Mouse (Mus musculus) layer of hippocampus, adult 8-10 months (tissue): ENCODE data around the gene Plxnb2. TPM values are rescaled to one million over a fixed set of nuclear protein-coding genes. Genes with fewer than 3 reads are reported as not detected.
A peak's percentile ranks its signal among the peaks of the same experiment; 100 is the strongest.

Experiments used
- DNase-seq, 2 experiments: peaks; one replicate each; pipeline ENCODE4 v3.0.0; 2022; ENCODE audit warnings: low spot score in 2 of 2
- total RNA-seq, 4 experiments: library from RNA; stranded (reverse); gene quantifications; 2 replicates each; pipeline ENCODE4 v1.2.4; 2022

Gene Plxnb2
- total RNA-seq, 4 experiments from 2014 or later: 54.0 to 78.5 (median 67.5) TPM

DNA sequence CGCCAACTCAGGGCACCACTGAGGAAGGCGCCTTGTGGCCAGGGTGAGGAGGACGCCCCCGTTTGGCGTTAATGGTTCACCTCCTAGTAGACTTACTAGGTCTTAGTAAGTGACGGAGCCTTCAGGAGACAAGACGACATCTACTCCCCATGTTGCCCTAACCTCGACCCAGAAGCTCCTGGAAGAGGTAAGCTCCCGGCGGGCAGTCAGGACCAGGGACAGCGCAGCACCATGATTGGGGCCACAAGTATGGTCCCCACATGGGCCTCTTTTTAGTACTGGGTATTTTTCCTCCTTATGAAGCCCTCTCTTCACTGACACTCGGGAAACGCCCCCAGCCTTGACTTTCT, 30.6 kb downstream of the Plxnb2 start:
- DNase-seq: no peak

DNA sequence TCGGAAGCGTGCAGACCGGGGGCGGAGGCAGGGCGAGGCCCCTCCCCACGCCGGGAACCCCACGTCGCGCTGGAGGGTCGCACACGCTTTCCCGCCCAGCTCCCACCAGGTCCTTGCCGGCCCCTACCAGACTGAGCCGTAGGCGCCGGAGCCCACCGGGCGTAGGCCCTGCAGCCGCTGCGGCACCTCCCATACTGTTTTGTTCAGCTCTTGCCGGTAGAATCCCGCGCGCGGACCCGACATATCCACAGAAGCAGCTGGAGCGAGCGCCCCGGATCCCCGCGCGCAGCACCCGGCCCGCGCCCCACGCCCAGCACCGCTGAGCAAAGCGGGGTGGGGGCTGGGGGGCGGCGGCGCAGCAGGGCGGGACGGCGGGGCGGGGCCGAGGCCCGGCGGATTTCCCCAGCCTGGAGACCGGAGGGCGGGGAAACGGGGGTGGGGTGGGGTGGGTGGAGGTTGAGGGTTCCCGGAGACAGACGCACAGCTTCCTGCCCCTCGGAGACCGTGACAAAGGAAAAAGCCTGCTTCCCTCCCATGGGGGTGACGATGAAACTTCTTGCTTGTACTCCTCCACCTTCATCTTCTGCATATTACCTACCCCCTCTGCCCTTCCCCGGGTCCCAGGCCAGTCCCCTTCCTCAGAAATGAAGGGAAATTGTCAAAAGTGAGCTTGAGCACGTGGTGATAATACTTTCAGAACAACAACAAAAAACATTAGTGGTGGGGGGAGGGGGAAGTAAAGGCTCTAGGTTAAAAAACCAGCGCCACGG, 31.1 kb downstream of the Plxnb2 start, which contains the start of gene Mapk11:
Mapk11 (minus strand) TSS at position 358 of the 770 bp plus-strand sequence.
- DNase-seq: no peak

GRCm38 (mm10) chr15:89148496-89149270, 31.9 kb downstream of the Plxnb2 start:
- DNase-seq: no peak

- DNase-seq: no peak
These were observed 32.7 kb downstream of the Plxnb2 start for GRCm38 (mm10) chr15:89147895-89148294.

- DNase-seq: no peak
These were observed 33.1 kb downstream of the Plxnb2 start for GRCm38 (mm10) chr15:89147456-89147855.

- DNase-seq: no peak
These were observed 33.6 kb downstream of the Plxnb2 start for GRCm38 (mm10) chr15:89147024-89147423.

- DNase-seq: peak; percentile 37 to 51
These were observed 34.1 kb downstream of the Plxnb2 start for GRCm38 (mm10) chr15:89146537-89146936.

- no peak for DNase-seq
These were observed 34.7 kb downstream of the Plxnb2 start for GRCm38 (mm10) chr15:89145813-89146350.

DNA sequence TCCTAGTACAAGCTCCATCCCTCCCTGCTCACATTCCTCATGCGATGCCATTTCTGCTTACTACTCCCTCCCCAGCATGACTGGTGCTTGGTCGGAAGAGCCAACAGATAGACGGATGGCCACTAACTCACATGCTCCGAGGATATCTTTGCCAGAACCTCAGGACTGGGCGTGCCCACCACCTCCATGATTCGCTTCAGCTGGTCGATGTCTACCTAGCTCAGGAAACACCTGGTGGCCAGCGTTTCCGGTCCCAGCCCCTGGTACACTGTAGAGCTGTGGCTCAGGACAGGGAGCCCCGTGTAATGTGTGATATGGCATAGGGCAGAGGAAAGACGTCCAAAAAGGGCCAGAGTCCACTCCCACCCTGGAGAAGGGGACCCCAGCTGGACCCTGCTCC, 35.6 kb downstream of the Plxnb2 start:
- DNase-seq: no peak

DNA sequence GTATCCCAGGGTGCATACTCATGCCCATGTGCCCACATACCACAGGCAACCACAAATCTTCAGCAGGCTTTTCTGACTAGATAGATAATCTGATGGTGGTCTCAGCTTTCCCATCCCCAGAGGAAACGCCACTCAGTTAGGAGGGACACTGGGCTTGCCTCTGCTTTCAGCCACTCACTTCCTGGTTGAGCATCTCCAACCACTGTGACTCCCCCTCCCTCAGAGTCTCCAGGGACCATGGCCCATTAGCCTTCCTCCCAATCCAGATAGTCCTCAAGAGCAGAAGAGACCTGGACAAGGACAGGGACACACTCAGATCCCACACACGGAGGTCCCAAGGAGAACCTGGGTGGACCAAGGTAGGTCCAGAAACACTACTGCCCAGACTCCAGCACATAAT, 37.5 kb downstream of the Plxnb2 start:
- no peak for DNase-seq

GRCm38 (mm10) chr15:89141905-89142304, 38.7 kb downstream of the Plxnb2 start:
- no peak for DNase-seq

DNA sequence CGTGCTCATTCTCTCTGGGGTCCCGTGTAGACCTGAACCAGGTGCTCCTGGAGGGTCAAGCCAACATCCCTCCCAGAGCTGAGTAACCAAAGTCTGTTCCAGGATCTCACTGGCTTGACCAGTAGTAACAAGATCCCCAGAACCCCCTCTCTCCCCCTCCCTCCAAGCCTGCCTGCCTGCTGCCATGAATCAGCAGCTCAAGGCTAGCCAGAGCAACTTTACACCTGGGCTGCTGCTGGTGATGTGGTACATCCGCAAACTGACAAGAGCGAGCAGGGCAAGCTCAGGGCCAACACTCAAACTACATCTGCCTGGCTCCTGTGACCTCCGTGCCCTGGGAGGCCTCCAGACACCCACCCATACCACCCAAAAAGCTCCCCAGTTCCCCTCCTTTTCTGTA, 39.1 kb downstream of the Plxnb2 start:
- DNase-seq: no peak

GRCm38 (mm10) chr15:89140659-89141252, 39.8 kb downstream of the Plxnb2 start, which contains the start of gene Mapk12:
Mapk12 (minus strand) TSS chr15:89140703.
- no peak for DNase-seq

- DNase-seq: peak in 1 of 2 experiments; percentile 62
These were observed 40.4 kb downstream of the Plxnb2 start for GRCm38 (mm10) chr15:89140048-89140658.

DNA sequence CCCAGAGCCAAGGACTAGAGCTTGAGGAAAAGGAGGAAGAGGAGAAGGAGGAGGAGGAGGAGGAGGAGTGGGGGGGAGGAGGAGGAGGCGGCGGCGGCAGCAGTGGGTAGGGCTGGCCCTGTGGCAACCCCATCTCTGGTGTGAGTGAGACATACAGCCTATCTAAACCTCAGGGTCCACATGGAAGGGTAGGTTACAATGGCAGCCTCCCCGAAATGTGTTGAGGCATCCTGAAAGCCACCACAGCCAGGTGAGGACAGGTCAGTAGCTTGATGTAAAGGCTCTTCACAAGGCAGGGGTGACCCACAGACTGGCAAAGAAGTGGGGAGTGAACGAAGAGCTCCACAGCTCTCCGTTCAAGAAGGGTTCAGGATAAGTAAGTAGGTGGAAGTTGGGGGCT, 42.1 kb downstream of the Plxnb2 start:
- DNase-seq: no peak

- no peak for DNase-seq
These were observed 42.6 kb downstream of the Plxnb2 start for GRCm38 (mm10) chr15:89138046-89138405.

DNA sequence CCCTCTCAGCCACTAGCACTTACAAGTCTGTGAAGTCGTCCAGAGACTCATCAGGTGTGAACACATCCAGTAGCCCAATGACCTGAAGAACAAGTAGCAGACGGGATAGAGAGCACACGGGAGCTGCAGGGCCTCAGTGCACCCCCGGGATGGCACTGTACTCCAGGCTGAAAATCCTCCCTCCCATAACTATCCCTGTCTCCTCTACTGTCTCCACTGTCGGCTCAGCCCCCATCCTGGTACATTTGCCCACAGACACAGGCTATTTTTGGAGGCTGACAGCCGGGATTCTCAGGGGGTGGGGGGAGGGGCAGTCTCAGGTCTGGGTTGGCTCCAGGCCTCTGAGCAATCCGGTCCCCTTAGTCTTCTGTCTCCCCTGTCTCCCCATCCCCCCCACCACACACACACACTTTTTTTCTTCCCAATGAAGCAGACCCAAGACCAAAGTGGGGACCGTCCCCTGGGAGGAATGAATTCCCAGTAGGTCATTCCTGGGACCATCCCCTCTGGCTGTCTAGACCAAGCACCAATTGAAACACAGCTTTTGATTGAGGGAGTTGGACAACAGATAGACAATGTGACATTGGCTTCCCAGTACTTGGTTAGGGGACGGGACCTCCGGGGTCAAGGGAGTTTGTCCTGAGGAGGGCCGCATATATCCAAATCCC, 43.1 kb downstream of the Plxnb2 start:
- DNase-seq: no peak

- DNase-seq: no peak
These were observed 44.0 kb downstream of the Plxnb2 start for GRCm38 (mm10) chr15:89136461-89137155.

- DNase-seq: no peak
These were observed 49.3 kb downstream of the Plxnb2 start for GRCm38 (mm10) chr15:89131316-89131715.

- DNase-seq: no peak
These were observed 50.3 kb downstream of the Plxnb2 start for GRCm38 (mm10) chr15:89130245-89130644.
